Mouse (Mus musculus): Measurements from ENCODE around the gene Mxd1.

- no peak for TF ChIP-seq POLR2A (IDR thresholded peaks at IDR 0.05; ENCODE audit: low read depth, low read length)
- no peak for TF ChIP-seq CTCF (IDR thresholded peaks at IDR 0.05; ENCODE audit: extremely low read depth, insufficient read length, insufficient replicate concordance, low read depth, low read length)
Observed at GRCm38 (mm10) chr6:86678341-86678740, 9.4 kb upstream of the Mxd1 start.

Measured in small intestine, adult 2 months (tissue).